Mouse (Mus musculus) neutrophil, adult 83 days (primary cell): ENCODE data around the gene Glrb. TPM values are rescaled to one million over a fixed set of nuclear protein-coding genes. Genes with fewer than 3 reads are reported as not detected.

Experiments used
- total RNA-seq, 2 experiments: library from RNA; stranded (reverse); gene quantifications; one replicate each; pipeline ENCODE4 v1.2.4; 2023

Glrb gene
- total RNA-seq, result not detected

DNA sequence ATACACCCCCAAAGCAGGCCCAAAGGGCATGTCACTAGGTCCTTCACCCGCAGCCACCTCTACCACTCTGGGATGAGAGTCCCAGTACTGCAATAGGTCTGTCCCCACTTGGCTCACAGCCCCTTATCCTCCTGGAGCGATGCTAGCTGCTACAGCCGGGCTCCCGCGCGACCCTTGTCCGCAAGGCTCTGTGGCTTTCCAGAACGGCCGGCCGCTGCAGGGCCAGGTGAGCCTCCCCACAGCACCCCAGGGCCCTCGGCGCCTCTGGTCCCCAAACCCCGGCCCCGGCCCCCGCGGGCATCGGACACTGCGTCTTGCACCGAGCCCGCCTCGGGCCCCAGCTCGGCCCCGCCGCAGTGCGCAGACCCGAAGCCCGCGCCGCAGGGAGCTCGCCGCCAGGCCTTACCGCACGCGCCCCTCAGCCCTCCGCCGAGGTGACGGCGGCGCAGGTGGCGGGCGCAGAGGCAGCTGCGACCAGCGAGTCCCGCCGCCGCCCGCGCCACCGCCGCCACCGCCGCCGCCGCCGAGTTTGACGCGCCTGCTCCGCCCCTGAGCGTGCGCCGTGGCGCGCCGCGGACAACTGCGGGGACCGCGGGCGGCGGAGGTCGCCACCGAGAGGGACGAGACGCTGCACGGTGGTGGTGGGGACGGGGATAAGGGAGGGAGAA lies at the start of gene Glrb:
TSS of gene Glrb (minus strand) at position 550 of the 668 bp plus-strand sequence.

GRCm38 (mm10) chr3:80802596-80803081 lies 110.8 kb downstream of the Glrb start, which contains the start of gene Gria2:
Gene Gria2, minus strand, starts transcription at chr3:80802835.

Other genes starting within 250 kb of the Glrb start
- not detected for gene Gria2, start 110.8 kb downstream of the Glrb start, total RNA-seq
- gene Pdgfc, start 122.8 kb upstream of the Glrb start, total RNA-seq, result under 1 TPM; 0.11 to 0.15 TPM